Mouse (Mus musculus): ENCODE data around the gene Il1b.

- TF ChIP-seq POLR2A (IDR thresholded peaks at IDR 0.05; ENCODE audit: insufficient read depth, low read depth, low read length) (no peak), CTCF (IDR thresholded peaks at IDR 0.05) (no peak)
Measured at GRCm38 (mm10) chr2:129330540-129330939, 40.4 kb downstream of the Il1b start.
